Mouse (Mus musculus): ENCODE measurements around the gene Tmem141. TPM values are rescaled to one million over a fixed set of nuclear protein-coding genes. Genes with fewer than 3 reads are reported as not detected.
A peak's percentile ranks its signal among the peaks of the same experiment; 100 is the strongest.

Gene Tmem141
- polyA plus RNA-seq, 1 experiment from 2014 or later = 12.6 TPM

DNA sequence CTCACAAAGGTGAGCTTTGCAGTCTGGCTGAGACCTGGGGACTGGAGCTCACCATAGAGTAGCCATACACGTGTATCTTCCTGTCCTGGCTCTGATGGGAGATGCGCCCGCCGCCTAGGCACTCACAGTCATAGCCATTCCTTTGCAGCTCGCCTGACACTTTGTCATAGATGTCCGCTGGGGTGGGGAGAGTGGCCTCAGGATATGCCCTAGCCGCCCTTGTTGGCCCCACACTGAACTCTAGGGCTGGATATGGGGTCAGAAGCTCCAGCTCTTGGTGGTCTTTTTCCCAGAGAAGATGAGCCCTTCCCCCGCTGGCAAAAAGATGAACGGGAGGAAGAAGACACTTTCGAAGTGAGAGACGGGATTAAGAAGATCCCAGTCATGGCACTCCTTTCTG, 47.7 kb downstream of the Tmem141 start:
- H3K4me2 ChIP-seq (ENCODE audit: low read depth, low read length, severe bottlenecking) = peak overlapping the region; percentile 90
- H3K4me1 ChIP-seq (replicated peaks; ENCODE audit: control insufficient read depth, insufficient read depth, low read length) = peaks cover 20% of the 10 kb centered on the region
- H3K4me3 ChIP-seq (ENCODE audit: low read depth, low read length) = peak overlapping the region; percentile 61
- DNase-seq (ENCODE audit: low spot score) (no peak), ATAC-seq (replicated peaks; ENCODE audit: low FRiP score) (no peak)
- peaks cover 35% of the 10 kb centered on the region for H3K27me3 ChIP-seq (ENCODE audit: control insufficient read depth, insufficient read depth, low read length)
- H3K9me3 ChIP-seq (ENCODE audit: control insufficient read depth, low read length) = no peaks in the 10 kb centered on the region
- 24% methylated on average over 11 of the region's 11 CpGs for WGBS
- H3K36me3 ChIP-seq (ENCODE audit: control insufficient read depth, insufficient read depth, low read length) = no peaks in the 10 kb centered on the region
- peak overlapping the region; percentile 67 for H3K9ac ChIP-seq (ENCODE audit: low read length)
- no peak overlapping the region for H3K27ac ChIP-seq (ENCODE audit: low read depth, low read length)

DNA sequence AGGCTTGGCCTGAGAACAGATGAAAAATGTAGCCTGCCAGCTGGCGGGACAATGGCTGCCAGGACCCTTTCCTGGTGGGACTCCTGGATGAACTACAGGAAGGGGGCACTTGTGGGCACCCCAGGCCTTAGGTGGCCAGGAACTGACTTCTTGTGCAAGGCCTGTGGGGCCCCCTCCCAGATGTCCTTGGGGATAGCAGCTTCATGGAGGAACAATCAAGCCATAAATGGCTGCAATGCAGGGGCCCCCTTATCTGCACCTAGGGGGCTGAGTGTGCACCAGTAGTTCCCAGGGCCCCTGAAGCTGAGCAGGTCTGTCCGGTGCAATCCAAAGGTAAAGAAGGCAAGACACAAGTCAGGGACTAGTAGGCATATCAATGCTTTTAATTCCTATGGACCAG, 48.7 kb downstream of the Tmem141 start:
- no peak for DNase-seq (ENCODE audit: low spot score)
- H3K9me3 ChIP-seq (ENCODE audit: control insufficient read depth, low read length) = no peaks in the 10 kb centered on the region
- no peak overlapping the region; the same call in 1 of the 2 replicates for H3K4me2 ChIP-seq (ENCODE audit: low read depth, low read length, severe bottlenecking)
- no peak overlapping the region for H3K4me3 ChIP-seq (ENCODE audit: low read depth, low read length)
- no peak for ATAC-seq (replicated peaks; ENCODE audit: low FRiP score)
- 80% methylated on average over 2 of the region's 2 CpGs for WGBS
- H3K4me1 ChIP-seq (replicated peaks; ENCODE audit: control insufficient read depth, insufficient read depth, low read length) = peaks cover 20% of the 10 kb centered on the region
- no peaks in the 10 kb centered on the region for H3K36me3 ChIP-seq (ENCODE audit: control insufficient read depth, insufficient read depth, low read length)
- H3K27ac ChIP-seq (ENCODE audit: low read depth, low read length) = no peak overlapping the region
- H3K9ac ChIP-seq (ENCODE audit: low read length) = no peak overlapping the region
- H3K27me3 ChIP-seq (ENCODE audit: control insufficient read depth, insufficient read depth, low read length) = peaks cover 24% of the 10 kb centered on the region

DNA sequence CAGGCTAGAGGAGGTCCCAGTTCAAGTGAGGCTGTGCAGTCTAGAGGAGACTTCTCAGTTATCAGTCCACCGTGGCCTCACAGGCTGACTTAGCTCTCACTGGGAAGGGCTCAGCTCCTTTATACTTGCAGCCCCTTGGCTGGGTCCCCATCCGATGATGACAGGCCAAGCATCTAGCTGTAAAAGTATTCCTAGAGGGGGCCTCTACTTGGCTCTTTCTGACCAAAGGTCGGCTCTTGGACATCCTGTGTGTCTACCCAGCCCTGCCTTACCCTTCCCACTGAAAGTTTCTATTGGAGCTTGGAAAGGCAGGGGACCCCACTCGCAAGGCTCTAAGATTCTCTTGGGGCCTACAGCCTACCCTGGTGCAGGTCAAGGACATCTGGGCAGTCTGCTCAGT, 50.6 kb downstream of the Tmem141 start:
- H3K36me3 ChIP-seq (ENCODE audit: control insufficient read depth, insufficient read depth, low read length) = no peaks in the 10 kb centered on the region
- H3K9me3 ChIP-seq (ENCODE audit: control insufficient read depth, low read length) = no peaks in the 10 kb centered on the region
- H3K4me1 ChIP-seq (replicated peaks; ENCODE audit: control insufficient read depth, insufficient read depth, low read length) = peaks cover 13% of the 10 kb centered on the region; the same call in 1 of the 2 replicates
- H3K4me2 ChIP-seq (ENCODE audit: low read depth, low read length, severe bottlenecking) = no peak overlapping the region
- DNase-seq (ENCODE audit: low spot score) (no peak), ATAC-seq (replicated peaks; ENCODE audit: low FRiP score) (no peak)
- peaks cover 6% of the 10 kb centered on the region for H3K27me3 ChIP-seq (ENCODE audit: control insufficient read depth, insufficient read depth, low read length)
- no peak overlapping the region for H3K9ac ChIP-seq (ENCODE audit: low read length)
- WGBS = 91% methylated on average over 4 of the region's 4 CpGs
- H3K4me3 ChIP-seq (ENCODE audit: low read depth, low read length) = no peak overlapping the region
- H3K27ac ChIP-seq (ENCODE audit: low read depth, low read length) = no peak overlapping the region

Other genes with a start within 250 kb of the Tmem141 start
- 79.0 and 85.0 TPM in 2 replicates for gene Sapcd2, start 249.7 kb downstream of the Tmem141 start, polyA plus RNA-seq (2014; fragmentation: Nextera tagmentation; extraction: Ambion mirVana)
- gene Entpd2, start 226.1 kb downstream of the Tmem141 start, polyA plus RNA-seq (2014; fragmentation: Nextera tagmentation; extraction: Ambion mirVana) = 0.23 TPM in 1 of 2 replicates, not detected in the other
- gene Npdc1, start 222.7 kb downstream of the Tmem141 start, polyA plus RNA-seq (2014; fragmentation: Nextera tagmentation; extraction: Ambion mirVana) = 120 and 128 TPM in 2 replicates
- gene Fut7, start 198.7 kb downstream of the Tmem141 start, polyA plus RNA-seq (2014; fragmentation: Nextera tagmentation; extraction: Ambion mirVana) = not detected in 2 replicates
- gene Abca2, start 193.3 kb downstream of the Tmem141 start, polyA plus RNA-seq (2014; fragmentation: Nextera tagmentation; extraction: Ambion mirVana) = 9.9 and 10.2 TPM in 2 replicates
- 0.61 and 0.77 TPM in 2 replicates for gene Clic3, start 165.2 kb downstream of the Tmem141 start, polyA plus RNA-seq (2014; fragmentation: Nextera tagmentation; extraction: Ambion mirVana)
- gene Paxx, start 160.9 kb downstream of the Tmem141 start, polyA plus RNA-seq (2014; fragmentation: Nextera tagmentation; extraction: Ambion mirVana) = 22.9 and 24.2 TPM in 2 replicates
- 0.69 and 0.73 TPM in 2 replicates for gene Ptgds, start 152.0 kb downstream of the Tmem141 start, polyA plus RNA-seq (2014; fragmentation: Nextera tagmentation; extraction: Ambion mirVana)
- gene Lcn12, start 128.1 kb downstream of the Tmem141 start, polyA plus RNA-seq (2014; fragmentation: Nextera tagmentation; extraction: Ambion mirVana) = not detected in 2 replicates
- 96.1 and 102 TPM in 2 replicates for gene Fbxw5, start 121.3 kb downstream of the Tmem141 start, polyA plus RNA-seq (2014; fragmentation: Nextera tagmentation; extraction: Ambion mirVana)
- gene C8g, start 120.3 kb downstream of the Tmem141 start, polyA plus RNA-seq (2014; fragmentation: Nextera tagmentation; extraction: Ambion mirVana) = 5.5 and 5.9 TPM in 2 replicates
- gene Traf2, start 75.1 kb downstream of the Tmem141 start, polyA plus RNA-seq (2014; fragmentation: Nextera tagmentation; extraction: Ambion mirVana) = 37.2 and 40.1 TPM in 2 replicates
- 353 and 371 TPM in 2 replicates for gene Edf1, start 64.2 kb downstream of the Tmem141 start, polyA plus RNA-seq (2014; fragmentation: Nextera tagmentation; extraction: Ambion mirVana)
- 1.3 and 5.0 TPM in 2 replicates for gene Mamdc4, start 47.2 kb downstream of the Tmem141 start, polyA plus RNA-seq (2014; fragmentation: Nextera tagmentation; extraction: Ambion mirVana)
- 144 and 164 TPM in 2 replicates for gene Phpt1, start 46.8 kb downstream of the Tmem141 start, polyA plus RNA-seq (2014; fragmentation: Nextera tagmentation; extraction: Ambion mirVana)
- 0.28 and 0.69 TPM in 2 replicates for gene Ajm1, start 40.2 kb downstream of the Tmem141 start, polyA plus RNA-seq (2014; fragmentation: Nextera tagmentation; extraction: Ambion mirVana)
- gene Rabl6, start 13.5 kb downstream of the Tmem141 start, polyA plus RNA-seq (2014; fragmentation: Nextera tagmentation; extraction: Ambion mirVana) = 77.1 and 81.5 TPM in 2 replicates
- 0.13 and 0.21 TPM in 2 replicates for gene Ccdc183, start 4.3 kb downstream of the Tmem141 start, polyA plus RNA-seq (2014; fragmentation: Nextera tagmentation; extraction: Ambion mirVana)
- 0.95 and 0.97 TPM in 2 replicates for gene Fcna, start 6.0 kb upstream of the Tmem141 start, polyA plus RNA-seq (2014; fragmentation: Nextera tagmentation; extraction: Ambion mirVana)
- gene Lcn8, start 31.1 kb upstream of the Tmem141 start, polyA plus RNA-seq (2014; fragmentation: Nextera tagmentation; extraction: Ambion mirVana) = not detected in 2 replicates
- not detected in 2 replicates for gene Lcn5, start 35.9 kb upstream of the Tmem141 start, polyA plus RNA-seq (2014; fragmentation: Nextera tagmentation; extraction: Ambion mirVana)
- gene Lcn6, start 54.8 kb upstream of the Tmem141 start, polyA plus RNA-seq (2014; fragmentation: Nextera tagmentation; extraction: Ambion mirVana) = not detected in 2 replicates
- not detected in 2 replicates for gene Lcn10, start 60.7 kb upstream of the Tmem141 start, polyA plus RNA-seq (2014; fragmentation: Nextera tagmentation; extraction: Ambion mirVana)
- gene Obp2a, start 78.0 kb upstream of the Tmem141 start, polyA plus RNA-seq (2014; fragmentation: Nextera tagmentation; extraction: Ambion mirVana) = not detected in 2 replicates
- gene Bmyc, start 84.7 kb upstream of the Tmem141 start, polyA plus RNA-seq (2014; fragmentation: Nextera tagmentation; extraction: Ambion mirVana) = 68.5 and 71.2 TPM in 2 replicates
- not detected in 2 replicates for gene Obp2b, start 115.0 kb upstream of the Tmem141 start, polyA plus RNA-seq (2014; fragmentation: Nextera tagmentation; extraction: Ambion mirVana)
- not detected in 2 replicates for gene Lcn3, start 143.6 kb upstream of the Tmem141 start, polyA plus RNA-seq (2014; fragmentation: Nextera tagmentation; extraction: Ambion mirVana)
- gene Lcn11, start 155.0 kb upstream of the Tmem141 start, polyA plus RNA-seq (2014; fragmentation: Nextera tagmentation; extraction: Ambion mirVana) = not detected in 2 replicates
- not detected in 2 replicates for gene Gm13539, start 160.3 kb upstream of the Tmem141 start, polyA plus RNA-seq (2014; fragmentation: Nextera tagmentation; extraction: Ambion mirVana)
- not detected in 2 replicates for gene Glt6d1, start 193.8 kb upstream of the Tmem141 start, polyA plus RNA-seq (2014; fragmentation: Nextera tagmentation; extraction: Ambion mirVana)
- not detected in 2 replicates for gene Lcn9, start 201.1 kb upstream of the Tmem141 start, polyA plus RNA-seq (2014; fragmentation: Nextera tagmentation; extraction: Ambion mirVana)
- not detected in 2 replicates for gene Sohlh1, start 225.2 kb upstream of the Tmem141 start, polyA plus RNA-seq (2014; fragmentation: Nextera tagmentation; extraction: Ambion mirVana)
- gene Kcnt1, start 241.7 kb upstream of the Tmem141 start, polyA plus RNA-seq (2014; fragmentation: Nextera tagmentation; extraction: Ambion mirVana) = 0.53 and 1.0 TPM in 2 replicates

All from forebrain, embryonic 11.5 days (tissue).